Mouse (Mus musculus) cerebellum, adult 2 months (tissue): ENCODE measurements around the gene Fkbp2. TPM values are rescaled to one million over a fixed set of nuclear protein-coding genes. Genes with fewer than 3 reads are reported as not detected.

Experiments
- DNase-seq, 2 experiments: peaks; one replicate each; pipeline ENCODE4 v3.0.0; 2021
- H3K27ac ChIP-seq: fragments of 200-500 bp; 2 replicates; pipeline ENCODE4 v1.5.1; 2012; ENCODE audit warnings: low read length, control low read depth, inconsistent platforms; ENCODE audit not compliant: insufficient read depth
- H3K27me3 ChIP-seq: fragments of 200-500 bp; 2 replicates; pipeline ENCODE4 v1.6.1; 2012; ENCODE audit warnings: inconsistent platforms, mild to moderate bottlenecking, low read length, moderate library complexity; ENCODE audit not compliant: control insufficient read depth, insufficient read depth
- H3K4me1 ChIP-seq: fragments of 200-500 bp; 2 replicates; pipeline ENCODE4 v1.6.1; 2011; ENCODE audit warnings: low read length; ENCODE audit not compliant: control insufficient read depth, insufficient read depth
- H3K4me3 ChIP-seq: fragments of 200-500 bp; replicated peaks from 2 replicates; pipeline ENCODE3; 2011; ENCODE audit warnings: mild to moderate bottlenecking, low read depth, low read length, control low read depth; ENCODE audit not compliant: insufficient read depth
- CTCF ChIP-seq: fragments of 200-500 bp; IDR thresholded peaks from 2 replicates; pipeline ENCODE4 v1.5.1; 2011; ENCODE audit warnings: low read depth, mild to moderate bottlenecking, control low read depth, low read length, moderate library complexity, borderline replicate concordance; ENCODE audit not compliant: insufficient read depth
- POLR2A ChIP-seq: fragments of 200-500 bp; IDR thresholded peaks from 2 replicates; pipeline ENCODE4 v1.6.1; 2011; ENCODE audit warnings: low read length, control low read depth, borderline replicate concordance; ENCODE audit not compliant: insufficient read depth
- WGBS: fragments of 180-500 bp; shearing (Covaris S2); methylation state at CpG from one replicate; pipeline ENCODE4 v1.1.7; 2018; 5-methylcytosine and 5-hydroxymethylcytosine counted together
- polyA plus RNA-seq: library from polyadenylated mRNA; depleted of rRNA; stranded (reverse); fragments of >200 nt; gene quantifications from 2 replicates; pipeline ENCODE4 v1.2.3, GENCODE M21; 2012; rRNA removed

The Fkbp2 gene
- 214 and 257 TPM in 2 replicates for polyA plus RNA-seq

DNA sequence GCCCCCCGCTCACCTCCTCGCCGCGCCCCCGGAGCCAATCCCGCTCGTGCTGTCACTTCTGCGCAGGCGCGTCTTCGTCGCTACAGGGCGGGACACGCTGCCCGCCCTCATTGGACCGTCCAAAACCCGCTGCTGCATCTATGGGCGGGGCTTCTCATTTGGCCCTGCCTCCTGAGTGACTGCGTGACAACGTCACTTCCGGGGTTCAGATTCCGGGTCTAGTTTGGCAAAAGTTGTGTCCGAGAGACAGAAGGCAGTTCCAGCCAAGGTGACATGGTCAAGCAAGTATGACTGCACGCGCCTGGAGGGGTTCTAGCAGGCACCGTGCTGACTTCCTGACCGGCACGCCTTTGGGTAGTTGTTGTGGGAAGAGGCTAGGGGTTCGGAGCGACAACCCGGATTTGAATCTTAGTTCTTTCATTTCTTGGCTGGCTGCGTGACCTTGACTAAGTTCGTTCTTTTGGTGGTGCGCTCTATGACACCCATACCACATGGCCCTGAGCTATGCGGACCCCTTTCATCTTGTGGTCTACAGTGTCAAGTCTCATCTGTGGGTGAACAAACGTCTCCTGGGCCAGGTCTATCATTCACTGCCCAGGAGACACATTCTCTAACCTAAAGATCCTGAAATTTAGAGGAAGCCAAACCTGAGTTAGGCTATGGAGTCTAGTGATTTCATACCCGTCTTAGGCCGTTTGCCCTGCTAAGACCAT is at the start of gene Fkbp2:
TSS of gene Fkbp2 (minus strand) at position 121 of the 713 bp plus-strand sequence.
- 2% methylated on average over 38 of the region's 38 CpGs for WGBS
- H3K27ac ChIP-seq: peak within 1 kb of the TSS; percentile 68
- peaks cover 8% of the 10 kb centered on the region; the same call in 1 of the 2 replicates for H3K4me1 ChIP-seq
- H3K4me3 ChIP-seq: peak within 1 kb of the TSS; percentile 92
- DNase-seq: peak; percentile 99 to 100
- no peaks in the 10 kb centered on the region for H3K27me3 ChIP-seq
- TF ChIP-seq POLR2A: peak; percentile 96
- TF ChIP-seq CTCF: no peak

DNA sequence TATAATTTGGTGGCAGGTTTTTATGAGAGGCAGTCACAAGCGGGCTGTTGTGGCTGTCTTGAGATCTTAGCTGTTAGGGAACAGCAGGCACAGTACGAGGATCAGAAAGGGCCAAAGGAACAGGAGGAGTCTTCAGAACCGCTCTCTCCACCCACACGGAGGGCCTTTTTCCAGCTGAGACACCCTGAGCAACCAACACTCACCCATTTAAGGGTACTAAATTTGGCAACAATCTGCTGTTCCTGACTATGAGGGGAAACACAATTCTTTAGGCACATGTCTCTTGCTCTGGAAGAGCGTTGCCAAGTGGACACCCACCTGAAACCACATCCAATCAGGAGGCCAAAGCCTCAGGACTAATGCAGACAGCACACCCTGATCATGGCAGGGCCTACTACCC is 49.2 kb upstream of the Fkbp2 start:
- Histone ChIP-seq H3K27me3 (no peaks in the 10 kb centered on the region), H3K4me3 (no peak overlapping the region), H3K4me1 (no peaks in the 10 kb centered on the region), H3K27ac (no peak overlapping the region)
- no peak for DNase-seq
- TF ChIP-seq CTCF (no peak), POLR2A (no peak)
- 87% methylated on average over 5 of the region's 5 CpGs for WGBS

DNA sequence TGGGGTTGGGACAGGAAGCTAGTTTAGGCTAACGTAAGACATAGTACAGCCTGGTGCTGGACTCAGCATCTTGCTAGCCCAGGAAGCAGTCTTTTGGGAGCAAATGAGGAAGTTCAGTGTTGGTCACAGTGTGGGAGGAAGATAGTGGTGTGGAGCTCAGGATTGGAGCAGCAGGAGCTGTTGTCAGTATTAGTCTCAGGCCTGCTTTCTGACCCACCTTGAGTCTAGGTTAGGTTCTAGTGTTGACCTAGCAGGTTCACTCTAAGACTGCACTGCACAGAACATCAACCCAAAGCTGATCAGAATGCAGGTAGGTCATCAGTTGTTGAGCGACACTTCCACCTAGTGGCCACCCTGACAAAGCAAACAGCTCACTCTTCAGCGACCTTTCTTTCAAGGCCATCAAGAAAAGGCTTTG is 39.9 kb upstream of the Fkbp2 start:
- WGBS: 39% methylated on average over 3 of the region's 3 CpGs
- Histone ChIP-seq H3K4me1 (no peaks in the 10 kb centered on the region), H3K4me3 (no peak overlapping the region), H3K27me3 (no peaks in the 10 kb centered on the region), H3K27ac (no peak overlapping the region)
- DNase-seq: peak; percentile 62 to 66
- TF ChIP-seq CTCF: peak; percentile 90
- TF ChIP-seq POLR2A: no peak

DNA sequence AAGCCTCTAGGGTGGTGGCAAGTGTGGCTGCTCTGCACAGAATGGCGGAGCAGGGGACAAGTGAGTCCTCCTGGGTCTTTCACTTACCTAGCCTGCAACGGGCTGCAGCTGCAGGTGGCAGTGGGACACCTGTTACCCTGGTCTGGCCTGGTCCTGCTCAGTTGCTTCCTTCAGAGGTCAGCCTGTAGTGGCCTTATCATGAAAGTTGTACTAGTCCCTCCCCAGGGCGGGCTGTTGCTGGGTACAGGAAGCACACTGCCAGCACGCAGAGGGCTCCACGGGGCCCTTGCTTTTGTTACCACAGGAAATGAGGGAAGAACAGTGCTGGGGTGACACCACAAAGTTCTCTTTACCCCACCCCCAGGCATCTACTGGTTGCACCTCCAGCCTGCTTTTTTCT is 38.9 kb upstream of the Fkbp2 start, which contains the start of gene Fermt3:
TSS of gene Fermt3 (minus strand) at position 279 of the 400 bp plus-strand sequence.
- 86% methylated on average over 5 of the region's 5 CpGs for WGBS
- H3K27ac ChIP-seq: no peak within 1 kb of the TSS
- no peak for DNase-seq
- TF ChIP-seq POLR2A: no peak
- TF ChIP-seq CTCF: no peak
- no peaks in the 10 kb centered on the region for H3K27me3 ChIP-seq
- H3K4me1 ChIP-seq: no peaks in the 10 kb centered on the region
- H3K4me3 ChIP-seq: no peak within 1 kb of the TSS

DNA sequence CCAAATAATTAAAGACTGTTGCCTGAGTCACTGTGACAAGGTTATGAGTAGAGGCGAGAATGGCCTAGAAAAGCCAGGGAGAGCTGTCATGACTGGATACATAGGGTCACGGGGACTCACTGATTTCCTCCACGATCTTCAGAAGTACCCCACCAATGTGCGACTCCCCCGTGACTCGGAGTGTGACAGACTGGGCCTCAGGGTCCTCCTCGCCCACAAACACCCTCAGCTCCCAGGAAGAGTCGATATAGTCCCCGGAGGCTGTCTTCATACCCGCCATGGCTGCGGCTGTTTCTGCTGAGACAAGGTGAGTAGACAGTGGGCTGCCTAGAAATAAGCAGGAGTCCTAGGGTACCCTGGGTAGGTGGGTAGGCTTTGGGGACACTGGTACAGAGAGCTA is 38.2 kb upstream of the Fkbp2 start:
- Histone ChIP-seq H3K4me3 (no peak overlapping the region), H3K27ac (no peak overlapping the region), H3K4me1 (no peaks in the 10 kb centered on the region), H3K27me3 (no peaks in the 10 kb centered on the region)
- WGBS: 92% methylated on average over 11 of the region's 11 CpGs
- no peak for TF ChIP-seq POLR2A
- no peak for TF ChIP-seq CTCF
- no peak for DNase-seq

DNA sequence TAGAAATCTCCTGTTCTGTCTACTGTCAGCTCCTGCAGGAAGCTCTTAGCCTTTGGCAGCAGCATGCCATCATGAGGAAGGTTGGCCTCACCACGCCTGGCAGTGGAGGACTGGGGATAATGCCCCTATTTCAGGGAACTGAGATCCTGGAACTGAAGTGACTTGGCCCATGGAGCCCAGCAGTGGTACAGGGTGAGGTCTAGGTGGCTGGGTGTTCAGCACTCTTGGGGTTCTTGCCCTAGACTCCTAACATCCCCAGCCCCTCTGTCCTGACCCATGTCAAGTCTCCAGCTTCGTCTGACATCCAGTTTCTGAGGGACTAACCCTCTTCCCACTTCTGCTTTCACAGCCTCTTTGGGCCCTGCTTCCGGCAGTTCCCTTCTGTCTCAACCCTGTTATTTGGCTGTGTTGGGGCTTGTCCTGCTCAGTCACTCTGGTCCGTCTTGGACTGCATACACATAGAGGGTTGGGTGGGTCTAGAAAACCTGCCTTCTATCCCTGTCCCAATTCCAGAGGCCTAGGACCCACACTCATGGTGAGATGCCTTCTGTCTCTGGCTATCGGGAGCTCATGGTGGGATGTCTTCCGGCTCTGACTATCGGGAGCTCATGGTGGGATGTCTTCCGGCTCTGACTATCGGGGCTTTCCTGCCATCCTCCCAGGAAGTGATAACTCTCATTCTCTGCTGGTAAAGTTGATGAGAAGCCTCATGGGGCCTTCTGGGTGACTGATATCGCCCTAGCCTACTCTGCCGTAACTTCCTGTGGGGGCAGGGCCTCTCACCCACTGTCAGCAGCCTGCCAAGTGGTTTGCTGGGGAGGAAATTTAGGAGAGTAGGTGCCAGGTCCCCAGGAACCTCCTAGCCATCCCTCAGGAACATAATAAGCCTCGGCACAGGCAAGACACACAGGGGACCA is 37.5 kb upstream of the Fkbp2 start:
- DNase-seq: no peak
- H3K4me1 ChIP-seq: no peaks in the 10 kb centered on the region
- H3K27me3 ChIP-seq: no peaks in the 10 kb centered on the region
- no peak overlapping the region for H3K4me3 ChIP-seq
- TF ChIP-seq CTCF: no peak
- TF ChIP-seq POLR2A: no peak
- WGBS: 82% methylated on average over 12 of the region's 12 CpGs
- no peak overlapping the region for H3K27ac ChIP-seq

DNA sequence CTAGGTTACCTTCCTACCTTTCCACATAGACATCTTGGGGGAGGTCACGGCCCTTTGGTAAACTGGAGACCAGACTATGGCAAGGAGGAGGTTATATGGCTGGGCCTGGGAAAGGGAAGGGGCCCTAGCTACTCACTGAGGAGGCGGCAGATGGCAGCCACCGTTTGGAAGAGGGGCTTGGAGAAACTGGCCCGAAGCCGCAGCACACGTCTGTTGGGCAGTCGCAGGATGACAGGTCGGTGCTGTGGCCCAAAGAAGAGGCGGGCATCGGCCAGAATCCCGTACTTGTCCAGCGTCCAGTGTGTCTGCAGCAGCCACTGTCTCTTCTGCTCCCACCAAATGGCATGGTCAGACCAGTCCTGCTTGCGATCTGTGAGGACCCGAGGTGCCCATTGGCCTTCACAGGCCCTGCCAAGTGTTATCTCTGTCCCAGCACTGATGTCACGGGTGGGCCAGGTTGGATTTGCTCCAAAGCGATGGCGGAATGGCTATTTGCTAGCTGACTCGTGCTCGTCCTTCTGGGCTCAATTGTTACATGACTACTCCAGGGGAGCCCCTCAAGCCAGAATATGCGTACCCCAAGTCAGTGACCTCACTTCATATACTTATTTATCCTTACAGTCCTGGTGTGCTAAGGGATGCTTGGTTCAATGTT is 34.3 kb upstream of the Fkbp2 start:
- Histone ChIP-seq H3K4me3 (no peak overlapping the region), H3K4me1 (no peaks in the 10 kb centered on the region), H3K27ac (no peak overlapping the region), H3K27me3 (no peaks in the 10 kb centered on the region)
- no peak for TF ChIP-seq CTCF
- no peak for TF ChIP-seq POLR2A
- 63% methylated on average over 20 of the region's 20 CpGs for WGBS
- DNase-seq: no peak

DNA sequence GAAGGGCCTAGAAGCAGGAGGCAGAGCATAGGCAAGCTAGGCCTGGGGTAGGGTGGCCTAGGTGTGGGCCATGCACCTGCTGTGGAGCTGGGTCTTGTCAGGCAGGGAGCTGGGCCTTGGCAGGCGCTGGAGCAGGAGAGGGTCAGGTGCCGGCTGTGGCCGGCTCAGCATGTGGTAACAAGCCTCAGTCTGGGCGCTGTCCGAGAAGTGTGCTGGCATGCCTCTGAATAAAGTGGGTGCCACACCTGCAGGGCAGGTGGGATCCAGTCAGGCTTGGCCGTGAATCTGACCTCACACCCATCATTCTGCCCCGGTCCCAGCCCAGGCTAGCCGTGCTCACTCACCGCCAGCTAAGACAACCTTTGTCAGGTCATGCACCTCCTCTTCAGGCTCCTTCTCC is 33.7 kb upstream of the Fkbp2 start:
- TF ChIP-seq CTCF: no peak
- TF ChIP-seq POLR2A: no peak
- no peak for DNase-seq
- Histone ChIP-seq H3K4me3 (no peak overlapping the region), H3K4me1 (no peaks in the 10 kb centered on the region), H3K27me3 (no peaks in the 10 kb centered on the region), H3K27ac (no peak overlapping the region)
- 75% methylated on average over 9 of the region's 9 CpGs for WGBS
